Mouse (Mus musculus): ENCODE measurements around the gene Gm2007.
"Not testable (repeated sequence)": the region's sequence is repeated elsewhere in the genome, so short reads cannot be mapped to it uniquely, and the experiment has no call there.

Gm2007 gene

GRCm38 (mm10) chr2:175741237-175741636 lies at the start of gene Gm2007:
Gene Gm2007, plus strand, starts transcription at chr2:175741537.
- H3K36me3 ChIP-seq (ENCODE audit: control insufficient read depth, insufficient read depth, low read length, poor library complexity, severe bottlenecking); H3K27me3 ChIP-seq (ENCODE audit: control insufficient read depth, insufficient read depth, low read length, poor library complexity, severe bottlenecking); DNase-seq (ENCODE audit: low read depth, low spot score): not testable (repeated sequence)

GRCm38 (mm10) chr2:175703546-175703945 lies 37.8 kb upstream of the Gm2007 start, which contains the start of gene Zfp969:
Gene Zfp969, minus strand, starts transcription at chr2:175703646.
- not testable (repeated sequence) for DNase-seq (ENCODE audit: low read depth, low spot score); H3K36me3 ChIP-seq (ENCODE audit: control insufficient read depth, insufficient read depth, low read length, poor library complexity, severe bottlenecking); H3K27me3 ChIP-seq (ENCODE audit: control insufficient read depth, insufficient read depth, low read length, poor library complexity, severe bottlenecking)

- not testable (repeated sequence) for H3K27me3 ChIP-seq (ENCODE audit: control insufficient read depth, insufficient read depth, low read length, poor library complexity, severe bottlenecking); H3K36me3 ChIP-seq (ENCODE audit: control insufficient read depth, insufficient read depth, low read length, poor library complexity, severe bottlenecking); DNase-seq (ENCODE audit: low read depth, low spot score)
Observed at GRCm38 (mm10) chr2:175800993-175801392, 59.7 kb downstream of the Gm2007 start, which contains the start of gene Gm14288. Gene Gm14288, minus strand, starts transcription at chr2:175801093.

Data from splenic B cell, adult 2 months (primary cell).